Mouse (Mus musculus) large intestine, adult 2 months (tissue): Measurements from ENCODE around the gene Rack1. TPM values are rescaled to one million over a fixed set of nuclear protein-coding genes. Genes with fewer than 3 reads are reported as not detected.

ENCODE experiments used
- polyA plus RNA-seq: library from polyadenylated mRNA; depleted of rRNA; stranded (reverse); fragments of >200 nt; gene quantifications from 2 replicates; pipeline ENCODE4 v1.2.3, GENCODE M21; 2012; rRNA removed

The Rack1 gene
- polyA plus RNA-seq, 1 experiment = 2,324 TPM

Other genes starting within 250 kb of the Rack1 start
- gene Trim41, start 17.0 kb downstream of the Rack1 start, polyA plus RNA-seq = 19.9 and 22.6 TPM in 2 replicates
- 6.8 and 10.0 TPM in 2 replicates for gene Trim7, start 25.8 kb downstream of the Rack1 start, polyA plus RNA-seq
- gene Gm12184, start 26.3 kb downstream of the Rack1 start, polyA plus RNA-seq = 7.6 and 7.9 TPM in 2 replicates
- gene Irgm1, start 71.4 kb downstream of the Rack1 start, polyA plus RNA-seq = 26.2 and 26.6 TPM in 2 replicates
- gene Gm5431, start 101.9 kb downstream of the Rack1 start, polyA plus RNA-seq = 3.3 and 8.2 TPM in 2 replicates
- 51.6 and 64.4 TPM in 2 replicates for gene Psme2b, start 145.9 kb downstream of the Rack1 start, polyA plus RNA-seq
- gene Olfr56, start 178.6 kb downstream of the Rack1 start, polyA plus RNA-seq = 0.63 and 1.6 TPM in 2 replicates
- 0.86 and 2.9 TPM in 2 replicates for gene 9930111J21Rik1, start 179.1 kb downstream of the Rack1 start, polyA plus RNA-seq
- gene Gm12185, start 191.9 kb downstream of the Rack1 start, polyA plus RNA-seq = 0.27 and 1.3 TPM in 2 replicates
- gene Tgtp1, start 193.8 kb downstream of the Rack1 start, polyA plus RNA-seq = 2.7 and 3.4 TPM in 2 replicates